Mouse (Mus musculus) heart, adult 2 months (tissue): Measurements from ENCODE around the gene Poldip3.

ENCODE experiments used
- CTCF ChIP-seq: fragments of 200-600 bp; IDR thresholded peaks from 2 replicates; pipeline ENCODE4 v1.8.1; 2022; ENCODE audit warnings: antibody characterized with exemption, mild to moderate bottlenecking, moderate library complexity
- POLR2A ChIP-seq: fragments of 200-500 bp; IDR thresholded peaks from 2 replicates; pipeline ENCODE4 v1.6.1; 2011; ENCODE audit warnings: mild to moderate bottlenecking, low read depth, low read length, control low read depth; ENCODE audit not compliant: insufficient read depth

- TF ChIP-seq CTCF (no peak), POLR2A (no peak)
These were observed 44.2 kb upstream of the Poldip3 start for GRCm38 (mm10) chr15:83193413-83193812.
